10 mouse cellular contexts compared by ENCODE assay signal in genomic region chr2:26482824-26483223, GRCm38 (mm10). TPM values are rescaled to one million over a fixed set of nuclear protein-coding genes. Genes with fewer than 3 reads are reported as not detected.
A peak's percentile ranks its signal among the peaks of the same experiment; 100 is the strongest.
DNase-seq lines count a peak whose midpoint lies in the region; ATAC-seq and TF ChIP-seq lines count a peak whose summit lies in the region.
"Had no signal": no experiment of that assay in that cellular context is flagged by ENCODE, and none has a peak within 500 bp of the region (broad histone marks: within the 10 kb centered on the region; RNA-seq: fewer than 3 reads in every experiment).

No protein-coding gene starts in this region.

- peaks cover 39% of the 10 kb centered on the region for H3K36me3 ChIP-seq in lung, postnatal 0 days (ENCODE audit: insufficient read depth, low read length)
- H3K36me3 ChIP-seq in liver, embryonic 15.5 days (replicated peaks): peaks cover 36% of the 10 kb centered on the region
- peaks cover 25% of the 10 kb centered on the region for H3K36me3 ChIP-seq in stomach, postnatal 0 days (ENCODE audit: control insufficient read depth, insufficient read depth, low read length)

- H3K4me2 ChIP-seq in lung, postnatal 0 days (replicated peaks; ENCODE audit: low read depth, low read length): no peak overlapping the region; the same call in 1 of the 2 replicates
- H3K4me2 ChIP-seq in liver, embryonic 15.5 days: peak overlapping the region; percentile 23; the same call in 1 of the 2 replicates
- H3K4me2 ChIP-seq in stomach, postnatal 0 days (replicated peaks; ENCODE audit: low read depth): no peak overlapping the region

- H3K9me3 ChIP-seq in lung, postnatal 0 days (ENCODE audit: low read length): no peaks in the 10 kb centered on the region
- no peaks in the 10 kb centered on the region for H3K9me3 ChIP-seq in liver, embryonic 15.5 days (replicated peaks)
- H3K9me3 ChIP-seq in stomach, postnatal 0 days (ENCODE audit: control insufficient read depth, low read length): no peaks in the 10 kb centered on the region

- no peak for DNase-seq in gastrocnemius, adult 2 months
- DNase-seq in gastrocnemius, postnatal 10 days: no peak
- DNase-seq in lung, postnatal 0 days (ENCODE audit: low spot score): no peak
- DNase-seq in lung, postnatal 4 days: no peak
- no peak for DNase-seq in stomach, postnatal 0 days (ENCODE audit: low spot score)
- no peak for DNase-seq in cerebellum, adult 11-12 months
- no peak for DNase-seq in testis, postnatal 10 days (ENCODE audit: low spot score)
- DNase-seq: cerebellum, postnatal 36 days; thymus, adult 2 months had no signal

- peak overlapping the region; percentile 26 for H3K4me3 ChIP-seq in gastrocnemius, adult 2 months
- H3K4me3 ChIP-seq in lung, postnatal 0 days (ENCODE audit: low read depth, low read length): no peak overlapping the region
- H3K4me3 ChIP-seq in liver, embryonic 15.5 days (replicated peaks): no peak overlapping the region
- H3K4me3 ChIP-seq in stomach, postnatal 0 days (ENCODE audit: low read depth, low read length): no peak overlapping the region

- peaks cover 32% of the 10 kb centered on the region for H3K4me1 ChIP-seq in lung, postnatal 0 days (ENCODE audit: insufficient read depth, low read depth, low read length)
- peaks cover 65% of the 10 kb centered on the region for H3K4me1 ChIP-seq in liver, embryonic 15.5 days (replicated peaks)
- peaks cover 15% of the 10 kb centered on the region for H3K4me1 ChIP-seq in stomach, postnatal 0 days (replicated peaks; ENCODE audit: control insufficient read depth, insufficient read depth)

- ATAC-seq in lung, postnatal 0 days: no peak
- no peak for ATAC-seq in liver, embryonic 15.5 days (ENCODE audit: insufficient read depth)
- ATAC-seq in stomach, postnatal 0 days (ENCODE audit: low FRiP score, low TSS enrichment): no peak

- TF ChIP-seq CTCF in gastrocnemius, adult 2 months (IDR thresholded peaks at IDR 0.05): no peak
- no peak for TF ChIP-seq CTCF in lung, postnatal 0 days (IDR thresholded peaks at IDR 0.05)
- no peak for TF ChIP-seq CTCF in stomach, postnatal 0 days (IDR thresholded peaks at IDR 0.05; ENCODE audit: low read depth)

- TF ChIP-seq EP300 in lung, postnatal 0 days (IDR thresholded peaks at IDR 0.05): no peak
- no peak for TF ChIP-seq EP300 in stomach, postnatal 0 days (optimal IDR thresholded peaks at IDR 0.05)

- H3K9ac ChIP-seq in lung, postnatal 0 days (replicated peaks; ENCODE audit: low read depth): no peak overlapping the region
- H3K9ac ChIP-seq in liver, embryonic 15.5 days: no peak overlapping the region
- 0 out of 2 replicates have a peak overlapping the region, but pooled peaks have one; percentile 4 for H3K9ac ChIP-seq in stomach, postnatal 0 days (ENCODE audit: low read length)

- H3K27ac ChIP-seq in gastrocnemius, adult 2 months: peak overlapping the region; percentile 62
- peak overlapping the region; percentile 76 for H3K27ac ChIP-seq in lung, postnatal 0 days (ENCODE audit: low read length)
- peak overlapping the region; percentile 77 for H3K27ac ChIP-seq in liver, embryonic 15.5 days (replicated peaks)
- peak overlapping the region; percentile 76 for H3K27ac ChIP-seq in stomach, postnatal 0 days (replicated peaks)

- H3K27me3 ChIP-seq in lung, postnatal 0 days (replicated peaks; ENCODE audit: insufficient read depth, low read length): no peaks in the 10 kb centered on the region
- H3K27me3 ChIP-seq in liver, embryonic 15.5 days: no peaks in the 10 kb centered on the region; the same call in 1 of the 2 replicates
- no peaks in the 10 kb centered on the region for H3K27me3 ChIP-seq in stomach, postnatal 0 days (ENCODE audit: control insufficient read depth, insufficient read depth, low read length)

- 65% methylated on average over 3 of the region's 3 CpGs for WGBS in lung, postnatal 0 days
- 44% methylated on average over 3 of the region's 3 CpGs for WGBS in liver, embryonic 15.5 days (ENCODE audit: insufficient replicate concordance)
- 55% methylated on average over 3 of the region's 3 CpGs for WGBS in stomach, postnatal 0 days

- intact Hi-C loops in gastrocnemius, adult 2 months (cut with DNase I): no loop called here

RNA-seq across cellular contexts. Expression of gene Notch1, which starts 33.6 kb away (rescaled TPM):
- 10 to 100 TPM in 1 of 2 experiments, 1 to 10 TPM in 1; 6.9 to 11.9 TPM for total RNA-seq in gastrocnemius, adult 2 months (2021)
- total RNA-seq in gastrocnemius, postnatal 10 days (2021): 10 to 100 TPM; 22.5 to 33.5 TPM
- 11.8 and 14.7 TPM in 2 replicates for polyA plus RNA-seq in lung, postnatal 0 days (2015; fragmentation: Nextera tagmentation; extraction: Ambion mirVana)
- 2.8 and 3.1 TPM in 2 replicates for polyA plus RNA-seq in liver, embryonic 15.5 days (2015; fragmentation: Nextera tagmentation; extraction: Ambion mirVana)
- polyA plus RNA-seq in stomach, postnatal 0 days (2015; fragmentation: Nextera tagmentation; extraction: Ambion mirVana): 4.8 and 5.6 TPM in 2 replicates

RNA-seq across cellular contexts. Expression of gene Sec16a, which starts 37.8 kb away (rescaled TPM):
- total RNA-seq in gastrocnemius, adult 2 months (2021): 10 to 100 TPM; 27.2 to 30.4 TPM
- total RNA-seq in gastrocnemius, postnatal 10 days (2021): 10 to 100 TPM; 26.3 to 36.5 TPM
- polyA plus RNA-seq in lung, postnatal 0 days (2015; fragmentation: Nextera tagmentation; extraction: Ambion mirVana): 10.2 and 13.1 TPM in 2 replicates
- polyA plus RNA-seq in liver, embryonic 15.5 days (2015; fragmentation: Nextera tagmentation; extraction: Ambion mirVana): 8.8 and 9.6 TPM in 2 replicates
- 10.6 and 11.7 TPM in 2 replicates for polyA plus RNA-seq in stomach, postnatal 0 days (2015; fragmentation: Nextera tagmentation; extraction: Ambion mirVana)
